Comparison of ENCODE assay signal across 24 mouse cellular contexts in genomic region chr12:99749391-99749790, GRCm38 (mm10).
A peak's percentile ranks its signal among the peaks of the same experiment; 100 is the strongest.
DNase-seq lines count a peak whose midpoint lies in the region; ATAC-seq and TF ChIP-seq lines count a peak whose summit lies in the region.
"Had no signal": no experiment of that assay in that cellular context is flagged by ENCODE, and none has a peak within 500 bp of the region (broad histone marks: within the 10 kb centered on the region; RNA-seq: fewer than 3 reads in every experiment).

No protein-coding gene starts in this region.

- ATAC-seq in midbrain, embryonic 11.5 days (ENCODE audit: low FRiP score), result no peak
- ATAC-seq in midbrain, embryonic 15.5 days (replicated peaks), result no peak
- ATAC-seq: activated CD4-positive, CD25-positive, alpha-beta regulatory T cell, adult 4 months; CD4-positive, CD25-positive, alpha-beta regulatory T cell, adult 4 months; Patski had no signal

- H3K4me2 ChIP-seq in midbrain, embryonic 11.5 days, result no peak overlapping the region
- H3K4me2 ChIP-seq in midbrain, embryonic 15.5 days, result no peak overlapping the region

- H3K4me3 ChIP-seq in midbrain, embryonic 11.5 days (ENCODE audit: low read depth, low read length), result no peak overlapping the region
- H3K4me3 ChIP-seq in midbrain, embryonic 15.5 days, result no peak overlapping the region
- H3K4me3 ChIP-seq in C2C12 (ENCODE audit: insufficient read depth, poor library complexity, severe bottlenecking), result no peak overlapping the region

- H3K4me1 ChIP-seq in midbrain, embryonic 11.5 days (ENCODE audit: control insufficient read depth, insufficient read depth, low read length), result no peaks in the 10 kb centered on the region
- H3K4me1 ChIP-seq in midbrain, embryonic 15.5 days, result no peaks in the 10 kb centered on the region

- no peaks in the 10 kb centered on the region for H3K79me2 ChIP-seq in C2C12 (ENCODE audit: control insufficient read depth, insufficient read depth)

- 84% methylated on average over 3 of the region's 3 CpGs for WGBS in midbrain, embryonic 11.5 days
- WGBS in midbrain, embryonic 15.5 days, result 83% methylated on average over 3 of the region's 3 CpGs

- H3K9me3 ChIP-seq in midbrain, embryonic 11.5 days (ENCODE audit: control insufficient read depth, low read length), result no peaks in the 10 kb centered on the region
- H3K9me3 ChIP-seq in midbrain, embryonic 15.5 days, result no peaks in the 10 kb centered on the region

- H3K79me3 ChIP-seq in C2C12 (ENCODE audit: low read depth), result no peaks in the 10 kb centered on the region

- peaks cover 2% of the 10 kb centered on the region; the same call in 1 of the 2 replicates for H3K27me3 ChIP-seq in midbrain, embryonic 11.5 days (ENCODE audit: control insufficient read depth, insufficient read depth, low read length)
- H3K27me3 ChIP-seq in midbrain, embryonic 15.5 days (replicated peaks), result no peaks in the 10 kb centered on the region
- H3K27me3 ChIP-seq in C2C12 (ENCODE audit: control insufficient read depth, insufficient read depth, insufficient read length), result no peaks in the 10 kb centered on the region
- H3K27me3 ChIP-seq: CH12.LX, Patski had no signal

- peak; percentile 73 for DNase-seq in heart, adult 11 months
- DNase-seq in heart, adult 18-20 months, result no peak
- peak; percentile 8 for DNase-seq in midbrain, embryonic 11.5 days (ENCODE audit: low spot score, missing footprints)
- DNase-seq in Muller cell, postnatal 12 days (ENCODE audit: inconsistent ontology term), result peak; percentile 69
- no peak for DNase-seq in ovary, adult 18-20 months (ENCODE audit: low spot score)
- DNase-seq in kidney, adult 18-20 months, result no peak
- DNase-seq: adrenal gland, adult 2 months; adrenal gland, adult 8-10 months; adrenal gland, postnatal 10 days; adrenal gland, postnatal 14 days; adrenal gland, postnatal 25 days; adrenal gland, postnatal 36 days; B cell, adult 2 months; cerebellum, adult 11 months; cerebellum, adult 11-12 months; cerebellum, adult 18-20 months; cerebellum, adult 2 months had no signal

- H3K27ac ChIP-seq in midbrain, embryonic 11.5 days (ENCODE audit: low read depth, low read length), result no peak overlapping the region
- no peak overlapping the region for H3K27ac ChIP-seq in midbrain, embryonic 15.5 days

- H3K36me3 ChIP-seq in midbrain, embryonic 11.5 days (ENCODE audit: control insufficient read depth, insufficient read depth, low read length), result no peaks in the 10 kb centered on the region
- H3K36me3 ChIP-seq in midbrain, embryonic 15.5 days (replicated peaks), result no peaks in the 10 kb centered on the region
- H3K36me3 ChIP-seq in C2C12 (ENCODE audit: control insufficient read depth, insufficient read depth), result no peaks in the 10 kb centered on the region
- H3K36me3 ChIP-seq: G1E had no signal

- no peak for TF ChIP-seq CTCF in C2C12 (IDR thresholded peaks at IDR 0.05; ENCODE audit: control insufficient read depth, insufficient read depth, insufficient read length)

- H3K9ac ChIP-seq in midbrain, embryonic 11.5 days (ENCODE audit: low read length), result no peak overlapping the region
- no peak overlapping the region for H3K9ac ChIP-seq in midbrain, embryonic 15.5 days

- H3ac ChIP-seq in C2C12 (ENCODE audit: control insufficient read depth, insufficient read length, low read depth), result no peak overlapping the region

TF ChIP-seq in C2C12, 6 proteins besides CTCF, POLR2A, EP300 and RAD21:
- TF ChIP-seq MYOD1 (IDR thresholded peaks at IDR 0.05; ENCODE audit: control insufficient read depth, insufficient read length, low read depth) (peak; percentile 35), MYOG (IDR thresholded peaks at IDR 0.05; ENCODE audit: control insufficient read depth, extremely low read depth, insufficient read length) (no peak), USF1 (IDR thresholded peaks at IDR 0.05; ENCODE audit: low read depth) (no peak), MAX (IDR thresholded peaks at IDR 0.05) (no peak)

Comparison
In these comparisons a context has a peak if more than half of its experiments do, and no peak if none do; other contexts are left out.
1. DNase-seq: peak in heart, adult 11 months (single experiment), midbrain, embryonic 11.5 days (single experiment) and Muller cell, postnatal 12 days (single experiment); none in heart, adult 18-20 months (0 of 2), ovary, adult 18-20 months (single experiment) and kidney, adult 18-20 months (single experiment).